Mouse (Mus musculus) kidney, postnatal 0 days (tissue): ENCODE data around the gene Msl1. TPM values are rescaled to one million over a fixed set of nuclear protein-coding genes. Genes with fewer than 3 reads are reported as not detected.

Experiments
- ATAC-seq: fragments of 200-750 bp; cut with Nextera tagmentation; replicated peaks from 2 replicates; pipeline ENCODE4 v1.8.0; 2017; ENCODE audit warnings: low read depth, moderate number of reproducible peaks, moderate TSS enrichment, moderate library complexity; ENCODE audit not compliant: low FRiP score
- DNase-seq: peaks from one replicate; pipeline ENCODE4 v3.0.0-alpha.2; 2016; ENCODE audit warnings: low spot score
- H3K27ac ChIP-seq: fragments of 300-500 bp; sonication (generic); 2 replicates; pipeline ENCODE4 v1.5.1; 2014; ENCODE audit warnings: mild to moderate bottlenecking
- H3K27me3 ChIP-seq: fragments of 300-500 bp; sonication (generic); 2 replicates; pipeline ENCODE4 v1.6.1; 2014; ENCODE audit warnings: low read length, mixed read lengths; ENCODE audit not compliant: insufficient read depth
- H3K36me3 ChIP-seq: fragments of 300-500 bp; sonication (generic); 2 replicates; pipeline ENCODE4 v1.6.1; 2014; ENCODE audit warnings: low read length, mixed read lengths; ENCODE audit not compliant: insufficient read depth
- H3K4me1 ChIP-seq: fragments of 300-500 bp; sonication (generic); replicated peaks from 2 replicates; pipeline ENCODE4 v1.6.1; 2014; ENCODE audit warnings: antibody characterized with exemption, low read length, mixed read lengths; ENCODE audit not compliant: insufficient read depth
- H3K4me2 ChIP-seq: fragments of 300-500 bp; sonication (generic); 2 replicates; pipeline ENCODE4 v1.6.1; 2014; ENCODE audit warnings: mild to moderate bottlenecking, low read length, moderate library complexity, mixed read lengths
- H3K4me3 ChIP-seq: fragments of 300-500 bp; sonication (generic); replicated peaks from 2 replicates; pipeline ENCODE4 v1.5.1; 2014; ENCODE audit warnings: low read depth, low read length
- H3K9ac ChIP-seq: fragments of 300-500 bp; sonication (generic); 2 replicates; pipeline ENCODE4 v1.6.1; 2014; ENCODE audit warnings: low read depth, low read length
- H3K9me3 ChIP-seq: fragments of 300-500 bp; sonication (generic); replicated peaks from 2 replicates; pipeline ENCODE4 v1.6.1; 2016; ENCODE audit warnings: low read length, inconsistent platforms, mixed read lengths
- CTCF ChIP-seq: IDR thresholded peaks from 2 replicates; pipeline ENCODE4 v1.5.1; 2016; ENCODE audit warnings: antibody characterized with exemption, low read depth, mild to moderate bottlenecking, moderate library complexity
- WGBS: fragments of 180-500 bp; shearing (Covaris S2); extraction: QIAGEN DNeasy Blood & Tissue Kit; methylation state at CpG from one replicate; pipeline ENCODE4 v1.1.7; 2014; 5-methylcytosine and 5-hydroxymethylcytosine counted together
- polyA plus RNA-seq: library from polyadenylated mRNA; unstranded; fragments of >200 nt; fragmentation: Nextera tagmentation; extraction: Ambion mirVana; gene quantifications from 2 replicates; pipeline ENCODE4 v1.2.1, GENCODE M21; 2015

The Msl1 gene
- polyA plus RNA-seq, 1 experiment from 2014 or later, result 19.3 TPM

DNA sequence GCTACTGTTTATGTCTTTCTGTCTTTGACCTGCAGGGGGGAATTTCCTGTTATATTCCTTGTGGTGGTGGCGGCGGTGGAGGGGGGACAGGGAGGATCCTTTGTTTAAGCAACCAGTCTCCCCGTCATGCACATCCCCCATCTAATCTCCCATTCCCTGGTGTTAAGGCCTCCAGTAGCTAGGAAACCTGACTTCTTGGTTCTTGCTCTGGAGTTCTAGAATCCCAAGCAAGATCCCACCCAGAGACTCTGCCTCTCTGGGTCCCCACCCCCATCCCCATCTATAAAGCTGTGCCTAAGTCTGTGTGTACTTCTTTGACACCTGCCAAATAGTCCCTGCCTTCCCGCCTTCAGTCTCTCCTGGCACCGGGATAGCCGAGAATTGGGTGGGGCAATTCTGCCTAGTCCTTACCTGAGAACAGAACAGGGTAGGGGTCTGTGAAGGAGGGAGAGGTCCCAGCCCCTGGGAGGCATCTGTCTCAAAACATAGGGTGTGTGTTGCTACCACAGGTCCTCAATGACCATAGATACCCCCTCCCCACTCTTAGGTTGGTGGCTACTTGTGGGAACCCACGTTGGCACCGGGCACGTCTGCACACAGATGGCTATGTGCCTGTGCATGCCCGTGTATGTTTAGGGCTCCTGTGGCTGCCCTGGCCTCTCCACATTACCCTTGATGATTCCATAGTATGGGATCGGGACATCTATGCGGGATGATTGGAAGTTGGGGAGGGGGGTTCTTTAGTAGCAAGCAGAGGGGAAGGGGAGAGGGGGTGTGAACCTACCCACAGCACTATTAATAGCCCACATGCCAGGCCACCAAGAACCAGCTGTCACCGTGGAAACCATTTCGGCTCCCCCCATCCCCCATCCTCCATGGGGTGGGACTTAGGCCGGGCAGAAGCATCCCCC lies 46.6 kb upstream of the Msl1 start:
- WGBS, result 39% methylated on average over 15 of the region's 15 CpGs
- Histone ChIP-seq H3K27me3 (no peaks in the 10 kb centered on the region), H3K27ac (peak overlapping the region; percentile 82), H3K4me2 (peak overlapping the region; percentile 39), H3K4me3 (no peak overlapping the region), H3K9me3 (no peaks in the 10 kb centered on the region), H3K9ac (no peak overlapping the region; the same call in 1 of the 2 replicates), H3K36me3 (peaks cover 3% of the 10 kb centered on the region; the same call in 1 of the 2 replicates), H3K4me1 (peaks cover 94% of the 10 kb centered on the region)
- peak; percentile 38; the same call in 1 of the 2 replicates for TF ChIP-seq CTCF
- DNase-seq (peak; percentile 83), ATAC-seq (no peak)

DNA sequence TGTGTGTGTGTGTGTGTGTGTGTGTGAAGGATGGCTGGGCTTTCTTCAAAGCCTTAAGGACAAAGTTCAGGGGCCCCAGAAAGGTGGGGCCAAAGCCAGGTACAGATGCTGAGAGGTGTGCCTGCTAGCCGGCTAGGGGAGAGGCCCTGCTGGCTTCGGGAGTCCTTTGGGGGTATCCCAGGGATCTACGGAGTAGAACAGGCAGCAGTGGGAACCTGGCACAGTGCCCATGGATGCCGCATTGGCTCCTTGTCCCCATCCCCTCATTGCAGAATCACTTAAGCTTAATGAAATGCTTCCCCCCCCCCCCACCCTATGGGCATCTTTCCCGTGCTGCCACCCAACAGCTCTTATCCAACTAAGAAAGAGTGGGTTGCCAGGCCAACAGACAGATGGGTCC lies 45.6 kb upstream of the Msl1 start:
- Histone ChIP-seq H3K4me3 (no peak overlapping the region), H3K9me3 (no peaks in the 10 kb centered on the region), H3K27ac (peak overlapping the region; percentile 88), H3K27me3 (no peaks in the 10 kb centered on the region), H3K4me1 (peaks cover 94% of the 10 kb centered on the region), H3K36me3 (peaks cover 8% of the 10 kb centered on the region; the same call in 1 of the 2 replicates), H3K9ac (0 out of 2 replicates have a peak overlapping the region, but pooled peaks have one; percentile 10), H3K4me2 (no peak overlapping the region)
- TF ChIP-seq CTCF, result no peak
- WGBS, result 33% methylated on average over 4 of the region's 5 CpGs
- no peak for DNase-seq
- ATAC-seq, result no peak

DNA sequence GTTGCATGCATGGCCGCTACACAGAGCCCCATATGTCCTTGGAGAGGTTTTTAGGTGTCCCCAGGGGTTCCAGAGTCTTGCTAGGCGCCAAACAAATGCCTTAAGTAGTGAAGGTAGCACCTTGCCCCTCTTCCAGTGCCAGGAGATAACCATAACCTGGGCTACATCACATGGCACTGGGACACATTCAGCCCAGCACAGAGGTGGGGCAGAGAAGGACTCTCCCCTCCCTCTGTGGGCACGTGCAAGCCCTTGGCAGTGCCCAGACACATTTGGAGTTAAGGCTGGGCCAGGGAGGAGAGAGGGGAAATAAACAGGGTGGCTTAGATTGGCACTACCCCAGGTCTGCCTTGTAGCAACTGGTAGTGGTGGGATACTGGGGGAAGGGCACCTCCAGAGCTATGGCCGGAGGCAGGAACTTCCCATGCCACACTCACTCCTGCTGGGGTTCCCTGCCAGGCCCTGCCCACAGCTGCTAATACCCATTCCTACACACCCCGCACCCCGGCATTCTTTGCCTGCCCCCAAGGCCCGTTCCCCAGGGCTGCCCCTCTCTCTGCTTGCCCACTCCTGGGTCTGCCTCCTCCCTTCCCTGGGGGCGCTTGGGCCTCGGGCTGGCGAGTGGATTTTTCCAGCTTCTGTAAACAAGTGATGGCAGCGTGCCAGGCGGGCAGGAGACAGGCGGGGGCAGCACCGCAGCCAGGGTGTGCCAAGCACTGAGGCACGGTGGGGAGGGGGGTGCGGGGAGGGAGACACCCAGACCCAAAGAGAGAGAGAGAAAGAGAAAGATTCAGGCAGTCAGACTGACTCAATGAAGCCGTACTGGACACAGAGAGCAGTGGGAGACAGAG lies 44.7 kb upstream of the Msl1 start:
- DNase-seq (peak; percentile 77), ATAC-seq (no peak; the same call in 1 of the 2 replicates)
- Histone ChIP-seq H3K4me2 (peak overlapping the region; percentile 42), H3K9me3 (no peaks in the 10 kb centered on the region), H3K36me3 (peaks cover 8% of the 10 kb centered on the region; the same call in 1 of the 2 replicates), H3K27me3 (no peaks in the 10 kb centered on the region), H3K4me3 (no peak overlapping the region), H3K27ac (peak overlapping the region; percentile 88), H3K9ac (peak overlapping the region; percentile 42; the same call in 1 of the 2 replicates), H3K4me1 (peaks cover 90% of the 10 kb centered on the region)
- TF ChIP-seq CTCF, result peak; percentile 19; the same call in 1 of the 2 replicates
- WGBS, result 17% methylated on average over 17 of the region's 17 CpGs

DNA sequence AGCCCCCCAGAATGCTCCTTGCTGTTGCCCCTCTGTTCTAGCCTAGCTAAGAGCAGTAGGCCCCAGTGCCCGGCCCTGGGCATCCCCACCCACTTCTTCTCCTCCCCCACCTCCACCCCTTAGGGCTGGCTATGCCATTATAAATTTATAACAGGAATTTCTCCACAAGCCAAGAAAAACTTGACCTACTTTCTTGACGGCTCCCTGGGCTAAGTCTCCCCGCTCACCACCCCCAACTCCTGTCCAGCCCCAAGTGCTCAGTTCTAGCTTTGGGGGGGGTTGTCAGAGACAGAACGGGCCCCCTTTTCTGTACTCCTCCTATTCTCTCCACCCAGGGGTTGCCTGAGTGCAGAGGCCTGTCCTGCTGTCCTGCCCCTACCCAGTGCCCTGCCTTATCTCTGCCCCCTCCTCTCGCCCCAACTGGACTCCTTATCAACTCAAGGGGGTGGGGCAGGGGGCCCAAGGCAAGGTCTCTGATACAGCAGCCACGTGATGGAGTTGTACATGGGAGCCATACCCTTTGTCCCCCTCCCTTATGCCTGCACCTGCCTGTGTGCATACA lies 44.0 kb upstream of the Msl1 start:
- WGBS, result 12% methylated on average over 6 of the region's 6 CpGs
- Histone ChIP-seq H3K27ac (peak overlapping the region; percentile 88), H3K4me2 (peak overlapping the region; percentile 42), H3K36me3 (peaks cover 11% of the 10 kb centered on the region; the same call in 1 of the 2 replicates), H3K4me3 (no peak overlapping the region), H3K9me3 (no peaks in the 10 kb centered on the region), H3K9ac (peak overlapping the region; percentile 42; the same call in 1 of the 2 replicates), H3K4me1 (peaks cover 85% of the 10 kb centered on the region), H3K27me3 (no peaks in the 10 kb centered on the region)
- ATAC-seq, result no peak; the same call in 1 of the 2 replicates
- TF ChIP-seq CTCF, result no peak
- peak; percentile 58 for DNase-seq

DNA sequence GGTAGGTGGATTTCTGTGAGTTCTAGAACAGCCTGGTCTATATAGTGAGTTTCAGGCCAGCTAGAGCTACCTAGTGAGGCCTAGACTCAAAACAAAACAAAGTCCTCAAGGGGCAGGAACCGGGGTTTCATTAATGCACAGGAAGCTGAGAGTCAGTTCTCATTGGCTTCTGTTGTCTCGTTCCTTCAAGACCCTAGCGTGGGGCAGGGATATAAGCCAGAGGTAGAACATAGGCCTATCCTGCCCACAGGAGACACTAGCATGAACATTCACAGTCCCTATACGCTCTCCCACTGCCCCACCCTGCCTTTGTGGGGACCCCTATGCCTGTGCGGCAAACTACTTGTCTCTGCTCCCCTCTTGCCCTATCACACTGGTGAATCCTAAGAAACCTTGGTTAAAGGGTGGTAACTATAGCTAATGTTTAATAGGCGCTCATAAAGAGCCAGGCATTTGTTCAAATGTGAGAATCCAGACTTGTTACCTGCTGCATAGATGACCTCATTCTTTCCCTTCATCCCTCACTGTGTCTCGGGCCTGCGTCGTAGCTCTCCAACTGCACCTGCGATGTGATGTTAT lies 42.7 kb upstream of the Msl1 start:
- H3K4me2 ChIP-seq, result no peak overlapping the region
- H3K4me1 ChIP-seq, result peaks cover 75% of the 10 kb centered on the region
- ATAC-seq (no peak), DNase-seq (no peak)
- TF ChIP-seq CTCF, result no peak
- no peaks in the 10 kb centered on the region for H3K9me3 ChIP-seq
- WGBS, result 76% methylated on average over 10 of the region's 10 CpGs
- no peaks in the 10 kb centered on the region for H3K27me3 ChIP-seq
- H3K9ac ChIP-seq, result no peak overlapping the region
- no peak overlapping the region for H3K4me3 ChIP-seq
- peak overlapping the region; percentile 55 for H3K27ac ChIP-seq
- peaks cover 21% of the 10 kb centered on the region; the same call in 1 of the 2 replicates for H3K36me3 ChIP-seq
